Mouse (Mus musculus) embryonic stem cell, embryonic (primary cell): ENCODE results near the gene Babam1.

Experiments
- CTCF ChIA-PET, 4 experiments: fragments of 300-600 bp in 2 of 4; fragments of 350-600 bp in 2 of 4; sonication (Branson Sonifier 250); formaldehyde crosslinking; loops; one replicate each; lab custom pipeline; 2022; ENCODE audit warnings: inconsistent platforms in 2 of 4; lab: Charles Lee
- POLR2A ChIA-PET, 4 experiments: fragments of 300-600 bp in 2 of 4; fragments of 350-600 bp in 2 of 4; sonication (Branson Sonifier 250); formaldehyde crosslinking; loops; one replicate each; lab custom pipeline; 2022; ENCODE audit warnings: antibody characterized with exemption in 4 of 4, inconsistent platforms in 1 of 4; lab: Charles Lee

The Babam1 gene

GRCm38 (mm10) chr8:71396639-71397305 lies at the start of gene Babam1:
Gene Babam1 (plus strand): TSS chr8:71396861.
- CTCF ChIA-PET: interaction anchor here in 3 of 4 experiments (0.6 to 2.8 kb wide), 12 partner anchors 9 to 499 kb away, joined by 3 to 20 read pairs (median 3); partner anchors contain the start of genes Ankle1 (in 2 of the 3) and Nr2f6 (in 2 of the 3)

GRCm38 (mm10) chr8:71351117-71351516 lies 45.5 kb upstream of the Babam1 start:
- ChIA-PET CTCF (no interaction called here), POLR2A (no interaction called here)

More at GRCm38 (mm10) chr8:71396639-71397305, at the start of gene Babam1:
- POLR2A ChIA-PET: interaction anchor here in 3 of 4 experiments (0.7 to 5.6 kb wide), 31 partner anchors 8 to 756 kb away, joined by 3 to 45 read pairs (median 4); partner anchors contain the start of genes Ankle1 (in 3 of the 3), Rpl18a (in 2 of the 3), Arrdc2 (in 1 of the 3) and Colgalt1 (in 1 of the 3)

GRCm38 (mm10) chr8:71351520-71351919 lies 45.1 kb upstream of the Babam1 start:
- ChIA-PET POLR2A (interaction anchor here in 2 of 4 experiments (1.0 to 1.2 kb wide), 2 partner anchors 10 to 455 kb away, joined by 3 read pairs; partner anchors contain the start of gene Rpl18a (in 1 of the 2)), CTCF (no interaction called here)

- ChIA-PET CTCF (interaction anchor here in 3 of 4 experiments (0.6 to 1.1 kb wide), 4 partner anchors 32 to 82 kb away, joined by 3 to 4 read pairs (median 3); partner anchors contain the start of gene Ankle1 (in 1 of the 3)), POLR2A (interaction anchor here in 3 of 4 experiments (0.6 to 2.3 kb wide), 16 partner anchors 8 to 461 kb away, joined by 3 to 14 read pairs (median 4); partner anchors contain the start of genes Myo9b (in 2 of the 3), Rpl18a (in 2 of the 3), Use1 (in 2 of the 3) and Ankle1 (in 1 of the 3))
Observed at GRCm38 (mm10) chr8:71358026-71358425, 38.6 kb upstream of the Babam1 start.

- CTCF ChIA-PET: interaction anchor here in 3 of 4 experiments (1.1 to 2.4 kb wide), 6 partner anchors 9 to 152 kb away, joined by 3 to 8 read pairs (median 4); partner anchors contain the start of gene Myo9b (in 1 of the 3)
- POLR2A ChIA-PET: interaction anchor here in 3 of 4 experiments (0.6 to 4.4 kb wide), 54 partner anchors 8 to 717 kb away, joined by 3 to 25 read pairs (median 4); partner anchors contain the start of genes Ankle1 (in 2 of the 3), Jund (in 2 of the 3), Map1s (in 2 of the 3) and Abhd8 (in 1 of the 3)
Observed at GRCm38 (mm10) chr8:71366771-71367528, 29.7 kb upstream of the Babam1 start, which contains the start of gene Use1. Gene Use1 (plus strand): TSS chr8:71366848.

GRCm38 (mm10) chr8:71367529-71368176 lies 29.0 kb upstream of the Babam1 start:
- POLR2A ChIA-PET: interaction anchor here in 3 of 4 experiments (0.6 to 4.4 kb wide), 42 partner anchors 8 to 717 kb away, joined by 3 to 25 read pairs (median 4); partner anchors contain the start of genes Ankle1 (in 2 of the 3), Arrdc2 (in 2 of the 3), Babam1 (in 2 of the 3) and Map1s (in 2 of the 3)
- CTCF ChIA-PET: interaction anchor here in 1 of 4 experiments (1.3 to 2.4 kb wide), 4 partner anchors 9 to 151 kb away, joined by 3 to 8 read pairs (median 4); partner anchors contain the start of gene Myo9b

GRCm38 (mm10) chr8:71368366-71368765 lies 28.3 kb upstream of the Babam1 start:
- ChIA-PET CTCF (interaction anchor here in 1 of 4 experiments (1.5 to 2.4 kb wide), 3 partner anchors 8 to 151 kb away, joined by 3 to 8 read pairs (median 5); partner anchors contain the start of gene Myo9b), POLR2A (interaction anchor here in 2 of 4 experiments (0.6 to 4.4 kb wide), 14 partner anchors 8 to 529 kb away, joined by 3 to 25 read pairs (median 9); partner anchors contain the start of genes Arrdc2 (in 2 of the 2), Ankle1 (in 1 of the 2), Babam1 (in 1 of the 2) and Haus8 (in 1 of the 2))

GRCm38 (mm10) chr8:71369040-71369718 lies 27.5 kb upstream of the Babam1 start:
- CTCF ChIA-PET: no interaction called here
- POLR2A ChIA-PET: interaction anchor here in 2 of 4 experiments (1.8 to 4.4 kb wide), 5 partner anchors 15 to 475 kb away, joined by 4 to 25 read pairs (median 16); partner anchors contain the start of genes Ankle1 (in 1 of the 2), Haus8 (in 1 of the 2) and Myo9b (in 1 of the 2)

GRCm38 (mm10) chr8:71370711-71371235 lies 25.9 kb upstream of the Babam1 start:
- CTCF ChIA-PET: interaction anchor here in 3 of 4 experiments (0.5 to 3.2 kb wide), 11 partner anchors 10 to 648 kb away, joined by 3 to 19 read pairs (median 4); partner anchors contain the start of genes Nr2f6 (in 1 of the 3) and Rpl18a (in 1 of the 3)
- POLR2A ChIA-PET: interaction anchor here in 2 of 4 experiments (0.7 to 6.4 kb wide), 14 partner anchors 10 to 531 kb away, joined by 3 to 41 read pairs (median 6); partner anchors contain the start of genes Ankle1 (in 2 of the 2), Nr2f6 (in 2 of the 2) and Arrdc2 (in 1 of the 2)

GRCm38 (mm10) chr8:71371236-71371848 lies 25.3 kb upstream of the Babam1 start, which contains the start of gene Ocel1:
Gene Ocel1 (plus strand): TSS chr8:71371298.
- ChIA-PET POLR2A (interaction anchor here (0.6 to 6.4 kb wide), 25 partner anchors 9 to 532 kb away, joined by 3 to 41 read pairs (median 4); partner anchors contain the start of genes Ankle1 (in 2 of the 4), Nr2f6 (in 2 of the 4), Arrdc2 (in 1 of the 4) and Mrpl34 (in 1 of the 4)), CTCF (interaction anchor here (0.5 to 3.2 kb wide), 28 partner anchors 9 to 945 kb away, joined by 3 to 19 read pairs (median 3); partner anchors contain the start of genes Nr2f6 (in 2 of the 4), Ankle1 (in 1 of the 4), Gm3336 (in 1 of the 4) and Mrpl34 (in 1 of the 4))

- POLR2A ChIA-PET: interaction anchor here (0.8 to 6.4 kb wide), 19 partner anchors 8 to 533 kb away, joined by 3 to 41 read pairs (median 4); partner anchors contain the start of genes Ankle1 (in 3 of the 4), Nr2f6 (in 2 of the 4), Arrdc2 (in 1 of the 4) and Mrpl34 (in 1 of the 4)
- CTCF ChIA-PET: interaction anchor here (0.5 to 3.2 kb wide), 16 partner anchors 9 to 105 kb away, joined by 3 to 19 read pairs (median 4); partner anchors contain the start of genes Ankle1 (in 2 of the 4) and Nr2f6 (in 2 of the 4)
Observed at GRCm38 (mm10) chr8:71372427-71372826, 24.2 kb upstream of the Babam1 start.

- POLR2A ChIA-PET: interaction anchor here in 3 of 4 experiments (0.8 to 6.4 kb wide), 13 partner anchors 8 to 482 kb away, joined by 3 to 41 read pairs (median 4); partner anchors contain the start of genes Ankle1 (in 2 of the 3), Nr2f6 (in 2 of the 3) and Mrpl34 (in 1 of the 3)
- CTCF ChIA-PET: interaction anchor here in 3 of 4 experiments (0.5 to 3.2 kb wide), 6 partner anchors 9 to 147 kb away, joined by 3 to 19 read pairs (median 3); partner anchors contain the start of genes Ankle1 (in 2 of the 3) and Nr2f6 (in 1 of the 3)
Observed at GRCm38 (mm10) chr8:71373000-71373399, 23.7 kb upstream of the Babam1 start.

GRCm38 (mm10) chr8:71374616-71375206 lies 21.9 kb upstream of the Babam1 start:
- POLR2A ChIA-PET: interaction anchor here in 3 of 4 experiments (1.0 to 6.4 kb wide), 13 partner anchors 8 to 701 kb away, joined by 3 to 41 read pairs (median 6); partner anchors contain the start of genes Ankle1 (in 2 of the 3), Babam1 (in 1 of the 3), Haus8 (in 1 of the 3) and Jund (in 1 of the 3)
- CTCF ChIA-PET: interaction anchor here in 2 of 4 experiments (0.6 to 2.8 kb wide), 3 partner anchors 11 to 125 kb away, joined by 3 to 25 read pairs (median 3); no protein-coding TSS in a partner anchor
